Mouse (Mus musculus) liver, embryonic 11.5 days (tissue): ENCODE measurements around the gene Cd164. TPM values are rescaled to one million over a fixed set of nuclear protein-coding genes. Genes with fewer than 3 reads are reported as not detected.

Experiments
- polyA plus RNA-seq: library from polyadenylated mRNA; unstranded; fragments of >200 nt; fragmentation: Nextera tagmentation; extraction: Ambion mirVana; gene quantifications from 2 replicates; pipeline ENCODE4 v1.2.1, GENCODE M21; 2014

Cd164 gene
- polyA plus RNA-seq, 1 experiment from 2014 or later: 122 TPM

Other genes with a start within 250 kb of the Cd164 start
- 19.2 and 20.8 TPM in 2 replicates for gene Fig4, start 216.2 kb upstream of the Cd164 start, polyA plus RNA-seq
- not detected in 2 replicates for gene Ak9, start 215.4 kb upstream of the Cd164 start, polyA plus RNA-seq
- 10.8 and 11.5 TPM in 2 replicates for gene Zbtb24, start 69.0 kb upstream of the Cd164 start, polyA plus RNA-seq
- 19.3 and 19.8 TPM in 2 replicates for gene Mical1, start 43.1 kb upstream of the Cd164 start, polyA plus RNA-seq
- 21.8 and 25.3 TPM in 2 replicates for gene Smpd2, start 29.0 kb upstream of the Cd164 start, polyA plus RNA-seq
- 0.25 TPM in 1 of 2 replicates, not detected in the other for gene Ppil6, start 29.0 kb upstream of the Cd164 start, polyA plus RNA-seq
- 0.26 and 0.43 TPM in 2 replicates for gene Ccdc162, start 197.2 kb downstream of the Cd164 start, polyA plus RNA-seq